Mouse (Mus musculus): ENCODE measurements around the gene Pigyl. TPM values are rescaled to one million over a fixed set of nuclear protein-coding genes. Genes with fewer than 3 reads are reported as not detected.

The Pigyl gene
- polyA plus RNA-seq, 1 experiment = 19.5 TPM

DNA sequence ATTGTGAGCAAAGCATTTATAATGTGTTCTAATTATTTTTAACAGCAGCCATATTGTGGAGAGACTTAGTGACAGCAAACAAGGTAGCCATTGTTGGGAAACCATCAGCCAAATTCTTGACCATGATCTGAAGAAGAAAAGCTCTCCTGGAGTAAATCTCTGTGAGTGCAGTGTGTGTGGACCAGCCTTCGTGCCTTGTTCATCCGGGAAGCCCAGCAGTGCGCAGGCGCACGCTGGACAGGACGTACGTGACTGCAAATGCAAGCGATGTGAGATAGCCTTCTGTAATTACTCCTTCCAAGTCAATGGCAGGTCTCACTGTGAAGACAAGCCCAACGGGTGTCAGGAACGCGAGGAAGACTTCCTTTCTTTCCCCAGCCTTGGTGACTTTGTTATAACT, 12.7 kb downstream of the Pigyl start:
- no peaks in the 10 kb centered on the region for H3K4me1 ChIP-seq (ENCODE audit: control insufficient read depth, insufficient read depth, low read length)
- no peak for TF ChIP-seq CTCF (IDR thresholded peaks at IDR 0.05; ENCODE audit: low read depth, low read length)
- H3K27ac ChIP-seq (ENCODE audit: insufficient read depth, low read depth, low read length) = no peak overlapping the region
- no peak overlapping the region for H3K4me3 ChIP-seq (ENCODE audit: insufficient read depth, low read length)

DNA sequence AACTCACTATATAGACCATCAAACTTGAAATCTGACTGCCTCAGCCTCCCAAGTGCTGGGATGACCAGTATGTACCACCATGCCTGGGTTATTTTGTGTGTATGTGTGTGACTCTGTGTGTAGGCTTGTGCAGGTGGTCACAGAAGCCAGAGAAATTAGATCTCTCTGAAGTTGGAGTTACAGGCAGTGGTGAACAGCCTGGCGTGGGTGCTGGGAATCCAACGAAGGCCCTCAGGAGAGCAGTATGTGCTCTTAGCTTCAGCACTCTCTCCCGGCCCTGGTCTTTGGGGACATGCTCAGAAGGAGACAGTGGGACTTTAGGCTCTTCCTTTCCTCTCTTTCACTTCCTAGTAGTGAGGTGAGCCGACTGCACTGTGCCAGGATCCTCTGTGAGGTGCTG, 15.7 kb downstream of the Pigyl start:
- Histone ChIP-seq H3K27ac (ENCODE audit: insufficient read depth, low read depth, low read length) (no peak overlapping the region), H3K4me3 (ENCODE audit: insufficient read depth, low read length) (no peak overlapping the region), H3K4me1 (ENCODE audit: control insufficient read depth, insufficient read depth, low read length) (no peaks in the 10 kb centered on the region)
- TF ChIP-seq POLR2A (IDR thresholded peaks at IDR 0.05; ENCODE audit: borderline replicate concordance, low read depth, low read length) (no peak), CTCF (IDR thresholded peaks at IDR 0.05; ENCODE audit: low read depth, low read length) (no peak)

DNA sequence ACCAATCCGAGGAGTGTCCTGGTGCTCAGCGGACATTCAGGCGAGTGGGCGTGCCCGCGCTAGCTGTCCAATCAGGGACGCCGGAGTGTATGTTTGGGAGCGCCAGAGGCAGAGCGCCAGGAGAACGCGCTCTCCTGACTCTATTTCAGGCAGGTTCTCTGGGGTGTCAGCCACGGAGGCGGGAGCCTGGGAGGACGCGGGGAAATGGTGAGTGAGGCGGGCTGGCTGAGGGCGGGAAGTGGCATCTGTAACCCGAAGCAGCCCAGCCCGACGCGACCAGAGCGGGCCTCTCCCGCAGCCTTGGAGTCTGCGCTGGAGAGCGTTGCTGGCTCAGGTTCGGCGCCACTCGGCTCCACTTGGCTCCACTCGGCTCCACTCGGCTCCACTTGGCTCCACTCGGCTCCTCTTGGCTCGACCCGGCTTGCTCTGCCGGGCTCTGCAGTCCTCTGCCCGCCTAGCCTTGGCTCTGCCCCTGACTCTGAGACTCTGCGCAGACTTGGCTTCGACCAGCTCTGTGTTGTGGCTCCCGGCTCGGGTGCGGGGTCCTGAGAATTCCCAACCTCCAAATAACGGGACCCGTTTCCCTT, 31.5 kb downstream of the Pigyl start, which contains the start of gene Zfp872:
Gene Zfp872, plus strand, starts transcription at position 66 of the 587 bp plus-strand sequence.
- TF ChIP-seq POLR2A (IDR thresholded peaks at IDR 0.05; ENCODE audit: borderline replicate concordance, low read depth, low read length) (no peak), CTCF (IDR thresholded peaks at IDR 0.05; ENCODE audit: low read depth, low read length) (no peak)
- H3K4me3 ChIP-seq (ENCODE audit: insufficient read depth, low read length) = no peak within 1 kb of the TSS
- no peaks in the 10 kb centered on the region for H3K4me1 ChIP-seq (ENCODE audit: control insufficient read depth, insufficient read depth, low read length)
- H3K27ac ChIP-seq (ENCODE audit: insufficient read depth, low read depth, low read length) = no peak within 1 kb of the TSS

DNA sequence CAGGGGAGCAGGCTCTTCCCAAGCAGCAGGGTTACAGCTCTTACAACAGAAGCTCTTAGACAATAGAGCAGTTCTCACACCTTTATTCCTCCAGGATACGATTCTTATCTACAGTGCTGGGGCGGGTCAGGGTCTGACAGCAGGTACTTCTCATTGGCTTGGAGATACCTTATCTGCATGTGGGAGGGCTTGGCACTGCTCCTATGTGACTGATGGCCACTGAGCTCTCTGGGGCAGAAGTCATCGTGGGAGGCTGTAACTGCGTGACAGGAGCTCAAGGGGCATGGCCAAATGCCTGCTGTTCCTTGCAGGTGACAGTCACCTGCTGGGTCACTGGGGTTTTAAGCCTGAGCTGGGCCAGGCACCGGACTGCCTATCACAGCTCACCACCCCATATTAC, 39.8 kb downstream of the Pigyl start:
- Histone ChIP-seq H3K27ac (ENCODE audit: insufficient read depth, low read depth, low read length) (no peak overlapping the region), H3K4me1 (ENCODE audit: control insufficient read depth, insufficient read depth, low read length) (no peaks in the 10 kb centered on the region), H3K4me3 (ENCODE audit: insufficient read depth, low read length) (no peak overlapping the region)
- TF ChIP-seq CTCF (IDR thresholded peaks at IDR 0.05; ENCODE audit: low read depth, low read length) (no peak), POLR2A (IDR thresholded peaks at IDR 0.05; ENCODE audit: borderline replicate concordance, low read depth, low read length) (no peak)

Other genes starting within 250 kb of the Pigyl start
- gene Rab3d, start 238.7 kb upstream of the Pigyl start, polyA plus RNA-seq (2012; ENCODE audit: insufficient read depth, insufficient read length, missing spikeins) = 26.9 and 32.4 TPM in 2 replicates
- gene Ccdc159, start 229.4 kb upstream of the Pigyl start, polyA plus RNA-seq (2012; ENCODE audit: insufficient read depth, insufficient read length, missing spikeins) = 4.3 and 5.1 TPM in 2 replicates
- 57.2 and 63.0 TPM in 2 replicates for gene Tmem205, start 229.3 kb upstream of the Pigyl start, polyA plus RNA-seq (2012; ENCODE audit: insufficient read depth, insufficient read length, missing spikeins)
- 5.8 and 6.0 TPM in 2 replicates for gene Plppr2, start 219.8 kb upstream of the Pigyl start, polyA plus RNA-seq (2012; ENCODE audit: insufficient read depth, insufficient read length, missing spikeins)
- gene Swsap1, start 201.1 kb upstream of the Pigyl start, polyA plus RNA-seq (2012; ENCODE audit: insufficient read depth, insufficient read length, missing spikeins) = 4.2 and 5.7 TPM in 2 replicates
- gene Epor, start 193.3 kb upstream of the Pigyl start, polyA plus RNA-seq (2012; ENCODE audit: insufficient read depth, insufficient read length, missing spikeins) = 1.1 and 1.4 TPM in 2 replicates
- 5.2 and 9.5 TPM in 2 replicates for gene Rgl3, start 167.4 kb upstream of the Pigyl start, polyA plus RNA-seq (2012; ENCODE audit: insufficient read depth, insufficient read length, missing spikeins)
- 1.5 TPM in 1 of 2 replicates, not detected in the other for gene Ccdc151, start 154.2 kb upstream of the Pigyl start, polyA plus RNA-seq (2012; ENCODE audit: insufficient read depth, insufficient read length, missing spikeins)
- gene Prkcsh, start 154.0 kb upstream of the Pigyl start, polyA plus RNA-seq (2012; ENCODE audit: insufficient read depth, insufficient read length, missing spikeins) = 64.1 and 65.9 TPM in 2 replicates
- gene Elavl3, start 104.8 kb upstream of the Pigyl start, polyA plus RNA-seq (2012; ENCODE audit: insufficient read depth, insufficient read length, missing spikeins) = 0.19 TPM in 1 of 2 replicates, not detected in the other
- not detected in 2 replicates for gene Gm49318, start 85.6 kb upstream of the Pigyl start, polyA plus RNA-seq (2012; ENCODE audit: insufficient read depth, insufficient read length, missing spikeins)
- 9.5 and 10.3 TPM in 2 replicates for gene Zfp653, start 85.5 kb upstream of the Pigyl start, polyA plus RNA-seq (2012; ENCODE audit: insufficient read depth, insufficient read length, missing spikeins)
- gene Ecsit, start 71.4 kb upstream of the Pigyl start, polyA plus RNA-seq (2012; ENCODE audit: insufficient read depth, insufficient read length, missing spikeins) = 5.7 and 7.0 TPM in 2 replicates
- gene Cnn1, start 57.6 kb upstream of the Pigyl start, polyA plus RNA-seq (2012; ENCODE audit: insufficient read depth, insufficient read length, missing spikeins) = 1.6 and 1.9 TPM in 2 replicates
- 56.4 and 62.3 TPM in 2 replicates for gene Elof1, start 39.7 kb upstream of the Pigyl start, polyA plus RNA-seq (2012; ENCODE audit: insufficient read depth, insufficient read length, missing spikeins)
- gene Acp5, start 21.1 kb upstream of the Pigyl start, polyA plus RNA-seq (2012; ENCODE audit: insufficient read depth, insufficient read length, missing spikeins) = 9.9 and 12.3 TPM in 2 replicates
- not detected in 2 replicates for gene Zfp872, start 31.2 kb downstream of the Pigyl start, polyA plus RNA-seq (2012; ENCODE audit: insufficient read depth, insufficient read length, missing spikeins)
- gene Zfp809, start 68.9 kb downstream of the Pigyl start, polyA plus RNA-seq (2012; ENCODE audit: insufficient read depth, insufficient read length, missing spikeins) = 19.4 and 26.0 TPM in 2 replicates
- gene Zfp599, start 103.0 kb downstream of the Pigyl start, polyA plus RNA-seq (2012; ENCODE audit: insufficient read depth, insufficient read length, missing spikeins) = 0.31 TPM in 1 of 2 replicates, not detected in the other
- 10.7 TPM in 2 replicates for gene Zfp810, start 150.8 kb downstream of the Pigyl start, polyA plus RNA-seq (2012; ENCODE audit: insufficient read depth, insufficient read length, missing spikeins)
- gene Anln, start 232.3 kb downstream of the Pigyl start, polyA plus RNA-seq (2012; ENCODE audit: insufficient read depth, insufficient read length, missing spikeins) = 34.5 and 34.8 TPM in 2 replicates